Mouse (Mus musculus) right cerebral cortex, adult 18-20 months (tissue): ENCODE results near the gene Gab3.
"Not testable (repeated sequence)": the region's sequence is repeated elsewhere in the genome, so short reads cannot be mapped to it uniquely, and the experiment has no call there.

Experiments used
- DNase-seq: peaks from one replicate; pipeline ENCODE4 v3.0.0; 2022; ENCODE audit warnings: mixed read lengths

The Gab3 gene

DNA sequence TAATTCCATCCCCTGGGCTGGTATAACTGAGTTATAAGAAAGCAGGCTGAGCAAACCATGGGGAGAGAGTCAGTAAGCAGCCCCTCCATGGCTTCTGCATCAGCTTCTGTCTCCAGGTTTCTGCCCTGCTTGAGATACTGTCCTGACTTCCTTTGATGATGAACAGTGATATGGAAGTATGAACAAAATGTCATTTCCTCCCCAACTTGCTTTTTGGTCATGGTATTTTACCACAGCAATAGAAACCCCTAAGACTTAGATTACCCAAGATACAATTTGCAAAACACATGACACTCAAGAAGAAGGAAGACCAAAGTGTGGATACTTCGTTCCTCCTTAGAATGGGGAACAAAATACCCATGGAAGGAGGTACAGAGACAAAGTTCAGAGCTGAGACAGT is 51.2 kb downstream of the Gab3 start:
- DNase-seq: not testable (repeated sequence)

DNA sequence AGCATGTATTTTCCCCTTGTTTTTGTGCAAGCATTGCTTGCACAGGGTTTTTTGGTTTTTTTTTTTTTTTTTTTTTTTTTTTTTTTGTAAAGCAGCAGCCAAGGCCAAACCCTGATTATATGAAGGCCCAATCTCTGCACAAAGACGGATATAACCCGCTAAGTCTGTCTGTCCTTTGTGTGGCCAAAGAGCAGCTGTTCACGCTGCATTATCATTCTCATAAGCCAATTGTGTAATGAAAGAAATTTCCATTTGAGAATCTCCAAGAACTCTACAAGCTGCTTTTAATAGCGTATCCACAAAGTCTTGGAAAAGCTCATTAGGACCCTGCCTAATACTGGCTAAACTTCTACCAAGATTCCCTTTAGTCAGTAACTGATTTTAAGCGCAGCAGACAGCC is 101.5 kb downstream of the Gab3 start:
- no peak for DNase-seq

DNA sequence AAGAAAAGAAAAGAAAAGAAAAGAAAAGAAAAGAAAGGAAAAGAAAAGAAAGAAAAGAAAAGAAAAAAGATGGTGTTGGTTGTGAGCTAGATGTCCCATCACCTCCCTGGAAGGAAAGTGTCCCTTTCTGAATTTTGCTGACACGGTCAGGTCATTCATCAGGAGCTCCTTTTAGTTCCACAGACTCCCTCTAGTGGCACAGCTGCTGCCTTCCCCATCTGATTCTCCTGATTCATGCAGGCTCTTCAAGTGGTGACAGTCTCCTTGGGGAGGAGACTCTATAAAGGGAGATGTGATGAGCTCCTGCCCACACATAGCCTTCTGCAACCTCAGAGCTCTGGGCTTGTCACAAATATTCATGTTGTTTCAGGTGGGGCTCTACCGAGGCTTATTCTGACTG is 122.4 kb downstream of the Gab3 start:
- peak; percentile 38 for DNase-seq

DNA sequence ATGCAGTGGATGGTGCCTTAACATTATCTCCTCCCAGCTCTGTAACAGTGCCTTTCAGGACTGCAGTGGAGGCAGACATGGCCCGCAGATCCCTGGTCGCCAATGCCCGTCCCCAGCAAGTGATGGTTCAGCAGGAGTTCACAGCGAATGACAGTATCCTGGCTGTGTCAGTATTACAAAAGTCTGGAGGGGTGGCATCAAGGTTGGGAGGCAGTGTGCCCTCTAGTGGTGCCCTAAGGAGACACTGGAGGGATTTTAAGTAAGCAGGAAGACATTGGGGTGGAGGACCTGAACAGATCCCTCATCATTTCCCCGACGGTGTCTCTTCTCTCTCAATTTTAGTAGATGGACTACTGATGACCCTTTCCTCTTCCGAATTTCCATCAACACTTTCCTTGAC is 126.1 kb downstream of the Gab3 start:
- peak; percentile 0 for DNase-seq
